Mouse (Mus musculus): ENCODE results near the gene Klf7. TPM values are rescaled to one million over a fixed set of nuclear protein-coding genes. Genes with fewer than 3 reads are reported as not detected.

Gene Klf7
- polyA plus RNA-seq, 1 experiment from 2014 or later, result 23.3 TPM

DNA sequence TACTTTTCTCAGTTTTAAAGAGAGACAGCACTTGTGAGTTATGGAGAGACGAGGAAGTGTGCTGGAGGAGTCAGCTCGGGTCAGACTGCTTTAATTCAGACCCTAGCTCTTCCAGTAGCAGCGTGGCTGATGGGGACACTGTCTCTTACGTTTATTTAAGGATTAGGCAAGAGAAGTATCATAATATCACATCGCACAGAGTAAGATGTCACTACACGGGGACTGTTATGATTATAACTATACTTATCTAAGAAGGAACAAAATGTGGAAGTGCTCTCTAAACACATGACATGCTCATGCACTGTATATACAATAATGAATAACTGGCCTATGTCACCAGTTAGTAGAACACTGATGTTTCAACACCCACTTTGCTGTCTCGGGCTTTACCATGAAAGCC lies 86.3 kb downstream of the Klf7 start:
- Histone ChIP-seq H3K9ac (no peak overlapping the region), H3K27ac (0 out of 2 replicates have a peak overlapping the region, but pooled peaks have one; percentile 54), H3K9me3 (replicated peaks) (no peaks in the 10 kb centered on the region), H3K27me3 (no peaks in the 10 kb centered on the region), H3K4me1 (peaks cover 24% of the 10 kb centered on the region), H3K4me3 (replicated peaks) (no peak overlapping the region), H3K4me2 (no peak overlapping the region), H3K36me3 (peaks cover 32% of the 10 kb centered on the region)
- ATAC-seq (replicated peaks; ENCODE audit: low FRiP score), result no peak
- WGBS, result 51% methylated on average over 7 of the region's 7 CpGs

DNA sequence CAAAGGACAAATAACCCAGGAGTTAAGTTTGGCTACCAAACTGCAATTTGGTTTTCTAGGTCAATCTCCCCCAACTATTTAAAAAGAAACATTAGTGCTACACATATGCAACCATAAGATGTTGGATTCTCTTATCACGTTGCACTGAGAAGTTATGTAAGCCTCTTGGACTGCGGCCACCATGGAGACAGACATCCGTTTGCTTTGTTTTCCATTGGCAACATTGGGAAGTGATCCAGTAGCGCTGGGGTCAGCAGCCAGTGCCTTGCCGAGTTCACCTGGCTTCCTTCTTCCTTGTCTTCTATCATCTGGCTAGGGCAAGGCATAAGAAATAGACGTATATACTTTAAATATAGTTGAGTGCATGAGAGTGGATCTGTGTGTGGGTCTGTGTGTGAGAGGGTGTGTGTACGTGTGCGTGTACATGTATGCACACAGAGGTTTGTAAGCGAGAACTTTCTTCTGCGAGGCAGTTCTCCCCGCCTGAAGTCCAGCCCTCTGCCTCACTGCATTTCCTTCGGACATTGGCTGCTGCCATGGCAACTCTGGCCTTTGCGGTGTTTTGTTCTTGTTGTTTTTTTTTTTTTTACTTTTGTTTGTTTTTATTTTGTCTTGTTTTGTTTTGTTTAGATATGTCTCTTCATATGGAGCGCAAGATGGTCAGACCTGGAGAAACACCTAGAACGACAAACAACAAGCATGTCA lies 86.8 kb downstream of the Klf7 start:
- no peak overlapping the region for H3K4me3 ChIP-seq (replicated peaks)
- H3K27me3 ChIP-seq, result no peaks in the 10 kb centered on the region
- no peak overlapping the region for H3K4me2 ChIP-seq
- ATAC-seq (replicated peaks; ENCODE audit: low FRiP score), result no peak
- H3K27ac ChIP-seq, result no peak overlapping the region
- H3K9ac ChIP-seq, result no peak overlapping the region
- 68% methylated on average over 15 of the region's 15 CpGs for WGBS
- H3K4me1 ChIP-seq, result peaks cover 20% of the 10 kb centered on the region; the same call in 1 of the 2 replicates
- peaks cover 26% of the 10 kb centered on the region for H3K36me3 ChIP-seq
- no peaks in the 10 kb centered on the region for H3K9me3 ChIP-seq (replicated peaks)

DNA sequence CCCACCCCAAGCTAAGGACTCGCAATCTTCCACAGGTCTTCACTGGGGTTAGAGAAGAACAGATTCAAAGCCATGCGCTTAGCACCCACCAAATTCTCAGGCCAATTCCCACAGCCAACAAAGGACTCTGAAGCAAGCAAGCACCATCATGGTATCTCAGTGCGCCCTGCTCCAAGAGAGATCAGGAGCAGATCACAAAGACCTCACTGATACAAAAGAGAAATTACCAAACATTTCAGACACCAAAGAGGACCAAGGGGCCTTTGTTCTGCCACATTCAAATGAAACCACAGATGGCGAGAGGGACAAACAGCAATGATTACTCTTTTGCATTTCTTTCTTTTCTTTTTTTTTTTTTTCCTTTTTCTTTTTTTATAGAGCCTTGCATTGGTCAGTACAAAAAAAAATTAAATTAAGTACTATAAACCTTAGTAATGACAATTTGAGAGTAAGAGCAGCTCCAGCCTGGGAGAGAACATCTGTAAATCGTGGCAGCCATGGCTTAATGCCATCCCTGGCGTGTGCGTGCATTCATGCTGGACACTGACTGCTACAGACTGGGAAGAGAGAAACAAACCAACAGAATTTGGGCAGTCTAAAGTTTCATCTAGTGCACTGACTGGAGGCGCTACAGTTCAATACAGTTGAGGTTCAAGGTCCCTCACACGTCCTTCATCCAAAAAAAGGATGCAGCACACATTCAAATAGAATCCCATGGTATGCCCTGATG lies 89.4 kb downstream of the Klf7 start:
- Histone ChIP-seq H3K4me1 (peaks cover 15% of the 10 kb centered on the region; the same call in 1 of the 2 replicates), H3K9me3 (replicated peaks) (no peaks in the 10 kb centered on the region), H3K27me3 (no peaks in the 10 kb centered on the region), H3K4me2 (no peak overlapping the region), H3K36me3 (peaks cover 20% of the 10 kb centered on the region), H3K4me3 (replicated peaks) (no peak overlapping the region), H3K9ac (no peak overlapping the region), H3K27ac (no peak overlapping the region)
- WGBS, result 90% methylated on average over 9 of the region's 9 CpGs
- no peak for ATAC-seq (replicated peaks; ENCODE audit: low FRiP score)

DNA sequence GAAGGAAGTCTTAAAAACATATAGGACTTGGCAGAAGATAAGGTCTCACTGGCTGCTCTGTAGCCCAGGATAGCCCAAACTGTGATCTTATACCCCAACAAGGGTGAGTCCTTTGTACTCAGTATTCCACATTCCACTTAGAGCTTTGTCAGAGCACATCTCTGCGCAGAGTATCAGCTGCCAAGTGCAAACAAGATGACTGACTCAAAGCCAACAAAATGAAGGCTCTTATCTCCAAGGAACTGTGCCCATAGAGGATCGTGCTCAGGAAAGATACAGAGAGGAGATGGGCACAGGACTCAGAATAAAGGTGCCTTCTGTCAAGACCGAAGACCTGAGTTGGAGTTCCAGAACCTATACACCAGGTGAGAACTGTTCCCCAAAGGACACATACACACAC lies 100.1 kb downstream of the Klf7 start:
- Histone ChIP-seq H3K9ac (no peak overlapping the region), H3K27me3 (no peaks in the 10 kb centered on the region), H3K4me3 (replicated peaks) (no peak overlapping the region), H3K36me3 (no peaks in the 10 kb centered on the region), H3K4me2 (no peak overlapping the region), H3K4me1 (peaks cover 24% of the 10 kb centered on the region), H3K27ac (no peak overlapping the region), H3K9me3 (replicated peaks) (no peaks in the 10 kb centered on the region)
- WGBS, result 91% methylated on average over 3 of the region's 3 CpGs
- ATAC-seq (replicated peaks; ENCODE audit: low FRiP score), result no peak

DNA sequence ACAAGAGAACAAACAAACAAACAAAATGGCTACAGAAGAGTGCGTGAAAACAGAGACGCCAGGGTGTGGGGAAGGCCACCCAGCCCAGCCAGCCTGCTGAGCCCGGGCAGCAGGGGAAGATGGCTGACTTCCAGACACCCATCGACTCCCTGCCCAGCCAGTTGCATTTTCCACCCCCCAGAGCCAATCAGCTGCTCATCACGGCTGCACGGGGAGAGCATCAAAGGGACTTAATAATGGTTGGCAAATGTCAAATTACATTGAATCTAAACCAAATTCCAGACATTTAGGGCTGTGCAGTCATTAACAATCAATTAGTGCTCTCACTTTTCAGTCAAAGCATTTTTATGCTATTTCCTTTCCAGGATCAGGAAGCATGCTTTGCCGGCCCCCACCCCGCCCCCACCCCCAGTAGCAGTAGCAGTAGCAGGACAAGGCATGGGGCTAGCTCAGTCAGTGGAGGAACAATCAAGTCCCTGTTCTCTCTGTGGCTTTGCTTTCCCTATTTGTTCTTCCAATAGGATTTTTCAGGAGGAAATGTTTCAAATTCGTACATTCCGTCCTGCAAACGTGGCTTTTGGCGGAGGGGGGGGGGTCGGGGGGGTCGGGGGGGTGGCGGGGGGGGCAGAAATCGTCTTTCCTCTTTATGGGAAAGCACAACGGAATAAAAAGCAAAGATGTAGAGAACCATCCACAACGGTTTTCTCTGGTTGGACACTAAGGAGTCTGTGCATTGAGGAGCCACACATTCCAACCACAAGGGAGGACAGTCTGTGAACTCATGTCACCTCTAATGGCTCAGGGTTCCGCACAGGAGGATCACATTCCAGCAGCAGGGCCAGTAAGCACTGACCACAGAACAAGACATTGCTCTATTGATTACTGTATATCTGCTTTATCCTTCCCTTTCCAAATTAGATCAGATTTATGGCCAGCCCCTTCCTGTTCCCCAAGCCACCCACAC lies 101.1 kb downstream of the Klf7 start:
- H3K4me2 ChIP-seq, result peak overlapping the region; percentile 48
- peaks cover 24% of the 10 kb centered on the region for H3K4me1 ChIP-seq
- no peak overlapping the region for H3K9ac ChIP-seq
- H3K9me3 ChIP-seq (replicated peaks), result no peaks in the 10 kb centered on the region
- no peaks in the 10 kb centered on the region for H3K27me3 ChIP-seq
- WGBS, result 22% methylated on average over 19 of the region's 19 CpGs
- peak; percentile 74 for ATAC-seq (replicated peaks; ENCODE audit: low FRiP score)
- H3K27ac ChIP-seq, result 0 out of 2 replicates have a peak overlapping the region, but pooled peaks have one; percentile 27
- no peaks in the 10 kb centered on the region for H3K36me3 ChIP-seq
- H3K4me3 ChIP-seq (replicated peaks), result peak overlapping the region; percentile 14; the same call in 1 of the 2 replicates

DNA sequence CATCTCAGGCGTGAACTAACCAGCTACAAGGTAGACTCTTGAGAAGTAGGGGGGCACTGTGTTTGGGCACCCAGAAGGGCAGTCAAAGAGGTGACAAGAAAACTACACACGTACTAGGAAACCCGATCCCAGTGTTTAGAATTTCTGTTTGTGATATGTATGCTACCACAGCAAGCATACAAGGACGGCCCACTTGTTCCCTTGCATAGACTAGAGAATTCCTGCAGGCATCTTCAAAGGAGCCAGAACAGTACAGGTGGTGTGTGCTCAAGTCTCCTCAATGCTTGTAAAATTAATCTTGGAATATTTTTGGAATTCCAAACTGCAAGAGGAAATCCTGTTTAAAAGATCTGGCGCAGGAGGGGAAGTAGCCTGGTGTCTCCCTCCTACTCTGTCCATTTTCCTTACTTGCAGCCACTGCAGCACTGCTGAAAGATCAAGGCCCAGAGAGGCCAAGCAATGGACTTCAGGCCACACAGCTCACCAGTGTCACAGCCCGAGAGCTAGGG lies 102.9 kb downstream of the Klf7 start:
- Histone ChIP-seq H3K9ac (no peak overlapping the region), H3K4me1 (peaks cover 24% of the 10 kb centered on the region), H3K27ac (peak overlapping the region; percentile 37; the same call in 1 of the 2 replicates), H3K27me3 (no peaks in the 10 kb centered on the region), H3K9me3 (replicated peaks) (no peaks in the 10 kb centered on the region), H3K4me2 (0 out of 2 replicates have a peak overlapping the region, but pooled peaks have one; percentile 18), H3K36me3 (no peaks in the 10 kb centered on the region), H3K4me3 (replicated peaks) (no peak overlapping the region)
- WGBS, result 57% methylated on average over 6 of the region's 6 CpGs
- no peak for ATAC-seq (replicated peaks; ENCODE audit: low FRiP score)

DNA sequence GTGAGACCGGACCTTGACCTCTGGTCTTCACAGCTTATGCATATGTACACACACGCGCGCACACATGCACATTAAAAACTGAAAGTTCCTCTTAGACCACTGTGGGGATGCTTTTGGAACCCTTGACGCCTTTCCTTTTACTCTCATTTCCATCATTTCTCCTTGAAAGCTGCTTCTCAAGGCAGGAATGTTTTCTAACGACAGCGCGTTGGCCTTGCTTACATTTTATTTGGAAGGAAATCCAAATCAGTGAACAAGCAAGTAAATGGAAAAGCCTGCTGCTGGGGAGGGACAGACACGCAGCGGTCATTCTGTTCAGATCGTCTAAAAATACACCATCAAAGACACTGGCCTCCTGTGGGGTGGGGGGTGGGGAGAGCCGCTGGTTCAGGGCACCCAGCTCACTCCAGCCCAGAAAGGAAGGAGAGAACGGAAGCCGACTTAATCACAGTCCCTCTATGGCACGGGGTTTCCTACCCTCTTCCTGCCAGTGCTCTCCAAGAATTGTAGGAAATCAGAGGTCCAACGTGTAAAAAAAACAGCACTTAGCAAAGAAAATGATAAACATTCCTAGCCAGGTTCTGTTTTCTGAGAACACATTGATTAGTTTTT lies 103.5 kb downstream of the Klf7 start:
- no peak overlapping the region for H3K4me3 ChIP-seq (replicated peaks)
- peak overlapping the region; percentile 18; the same call in 1 of the 2 replicates for H3K4me2 ChIP-seq
- 48% methylated on average over 16 of the region's 16 CpGs for WGBS
- peak; percentile 52; the same call in 1 of the 2 replicates for ATAC-seq (replicated peaks; ENCODE audit: low FRiP score)
- no peak overlapping the region for H3K9ac ChIP-seq
- H3K9me3 ChIP-seq (replicated peaks), result no peaks in the 10 kb centered on the region
- H3K27ac ChIP-seq, result peak overlapping the region; percentile 37; the same call in 1 of the 2 replicates
- H3K27me3 ChIP-seq, result no peaks in the 10 kb centered on the region
- peaks cover 24% of the 10 kb centered on the region for H3K4me1 ChIP-seq
- H3K36me3 ChIP-seq, result no peaks in the 10 kb centered on the region

DNA sequence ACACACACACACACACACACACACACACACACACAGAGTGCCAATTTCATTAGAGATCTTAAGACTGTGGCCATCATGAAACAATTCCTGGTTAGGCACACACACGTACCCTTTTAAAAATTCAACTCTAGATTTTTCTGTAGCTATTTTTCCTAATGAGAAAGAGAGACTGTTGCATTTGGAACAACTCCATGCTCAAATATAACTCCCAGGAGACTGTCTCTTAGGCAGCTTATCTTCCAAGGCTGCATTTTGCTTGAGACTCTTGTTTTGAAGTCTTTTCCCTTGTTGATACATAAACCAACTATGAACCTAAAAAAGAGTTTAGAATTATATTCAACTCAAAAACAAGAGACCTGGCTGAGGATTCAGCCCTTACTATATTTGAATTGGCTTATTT lies 108.0 kb downstream of the Klf7 start:
- H3K9ac ChIP-seq, result no peak overlapping the region
- no peak overlapping the region for H3K4me3 ChIP-seq (replicated peaks)
- WGBS, result 68% methylated on average over 1 of the region's 1 CpGs
- H3K27me3 ChIP-seq, result no peaks in the 10 kb centered on the region
- no peak for ATAC-seq (replicated peaks; ENCODE audit: low FRiP score)
- H3K27ac ChIP-seq, result no peak overlapping the region
- no peaks in the 10 kb centered on the region for H3K9me3 ChIP-seq (replicated peaks)
- H3K36me3 ChIP-seq, result no peaks in the 10 kb centered on the region
- peaks cover 10% of the 10 kb centered on the region; the same call in 1 of the 2 replicates for H3K4me1 ChIP-seq
- no peak overlapping the region for H3K4me2 ChIP-seq

DNA sequence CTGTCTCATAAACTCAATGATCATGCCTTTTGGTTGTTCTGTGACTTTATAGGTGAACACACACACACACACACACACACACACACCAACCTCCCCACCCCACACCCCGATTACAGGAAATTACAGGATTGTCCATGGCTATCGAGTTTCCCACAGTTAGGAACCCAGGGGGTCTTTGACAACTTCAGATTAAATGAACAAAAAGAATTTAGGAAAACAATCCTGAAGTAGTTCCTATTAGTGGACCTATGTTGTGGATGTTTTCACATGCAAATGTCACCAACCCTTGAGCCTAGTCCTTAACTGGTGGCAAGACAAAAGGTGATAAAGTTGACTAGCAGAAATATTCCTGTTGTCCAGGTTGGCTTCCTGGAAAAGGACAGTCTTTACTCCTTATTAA lies 113.1 kb downstream of the Klf7 start:
- WGBS, result 49% methylated on average over 2 of the region's 2 CpGs
- no peaks in the 10 kb centered on the region for H3K36me3 ChIP-seq
- no peaks in the 10 kb centered on the region for H3K4me1 ChIP-seq
- no peak overlapping the region for H3K4me3 ChIP-seq (replicated peaks)
- no peak overlapping the region for H3K27ac ChIP-seq
- H3K27me3 ChIP-seq, result no peaks in the 10 kb centered on the region
- H3K4me2 ChIP-seq, result no peak overlapping the region
- no peaks in the 10 kb centered on the region for H3K9me3 ChIP-seq (replicated peaks)
- no peak overlapping the region for H3K9ac ChIP-seq
- ATAC-seq (replicated peaks; ENCODE audit: low FRiP score), result no peak

DNA sequence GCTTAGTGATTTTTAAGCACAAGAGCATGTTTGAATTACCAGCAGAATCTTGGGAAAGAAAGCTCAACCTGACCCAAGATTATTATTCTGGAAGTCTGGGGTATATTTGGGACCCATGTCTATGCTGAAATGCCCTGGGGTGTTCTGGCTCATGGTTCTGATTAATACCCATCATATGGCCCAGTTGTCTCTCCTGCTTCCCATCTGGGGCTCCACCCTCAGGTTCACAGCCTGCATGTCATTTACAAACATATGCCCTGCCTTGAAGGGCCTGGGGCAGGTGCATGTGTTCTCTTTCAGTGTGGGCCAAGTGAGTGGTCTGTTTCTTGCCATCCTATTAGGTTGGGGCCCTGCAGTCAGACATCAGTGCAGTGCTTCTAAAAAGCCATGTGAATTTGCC lies 114.1 kb downstream of the Klf7 start:
- ATAC-seq (replicated peaks; ENCODE audit: low FRiP score), result no peak
- Histone ChIP-seq H3K4me3 (replicated peaks) (no peak overlapping the region), H3K9me3 (replicated peaks) (no peaks in the 10 kb centered on the region), H3K27me3 (no peaks in the 10 kb centered on the region), H3K4me1 (no peaks in the 10 kb centered on the region), H3K4me2 (no peak overlapping the region), H3K9ac (no peak overlapping the region), H3K36me3 (no peaks in the 10 kb centered on the region), H3K27ac (no peak overlapping the region)

DNA sequence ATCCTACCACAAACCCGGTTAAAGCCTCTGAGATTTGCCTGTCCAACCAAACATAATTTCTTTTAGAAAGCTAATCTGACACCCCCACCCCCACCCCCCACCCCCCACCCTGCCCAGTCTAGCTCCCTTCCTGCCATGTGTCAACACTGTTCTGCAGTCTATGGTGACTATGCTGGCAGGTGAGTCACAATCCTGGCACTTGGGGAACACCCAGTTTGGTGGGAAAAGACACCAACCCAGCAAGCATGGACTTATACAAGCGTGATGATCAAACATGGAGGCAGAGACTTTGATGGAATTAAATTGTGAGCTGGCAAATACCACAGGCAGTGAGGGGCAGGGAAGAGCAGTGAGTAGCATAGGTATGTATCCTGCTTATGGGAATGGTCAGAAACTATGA lies 116.9 kb downstream of the Klf7 start:
- Histone ChIP-seq H3K4me2 (no peak overlapping the region), H3K36me3 (no peaks in the 10 kb centered on the region), H3K27ac (no peak overlapping the region), H3K9me3 (replicated peaks) (no peaks in the 10 kb centered on the region), H3K9ac (no peak overlapping the region), H3K27me3 (no peaks in the 10 kb centered on the region), H3K4me3 (replicated peaks) (no peak overlapping the region), H3K4me1 (no peaks in the 10 kb centered on the region)
- WGBS, result 88% methylated on average over 2 of the region's 2 CpGs
- no peak for ATAC-seq (replicated peaks; ENCODE audit: low FRiP score)

Data from kidney, embryonic 15.5 days (tissue).